Mouse (Mus musculus) duodenum, adult 2 months (tissue): ENCODE data around the gene Apc2. TPM values are rescaled to one million over a fixed set of nuclear protein-coding genes. Genes with fewer than 3 reads are reported as not detected.

Experiments
- polyA plus RNA-seq: library from polyadenylated mRNA; depleted of rRNA; stranded (reverse); fragments of >200 nt; gene quantifications from 2 replicates; pipeline ENCODE4 v1.2.3, GENCODE M21; 2012; ENCODE audit warnings: low replicate concordance; rRNA removed

The Apc2 gene
- polyA plus RNA-seq: 0.88 and 1.1 TPM in 2 replicates

DNA sequence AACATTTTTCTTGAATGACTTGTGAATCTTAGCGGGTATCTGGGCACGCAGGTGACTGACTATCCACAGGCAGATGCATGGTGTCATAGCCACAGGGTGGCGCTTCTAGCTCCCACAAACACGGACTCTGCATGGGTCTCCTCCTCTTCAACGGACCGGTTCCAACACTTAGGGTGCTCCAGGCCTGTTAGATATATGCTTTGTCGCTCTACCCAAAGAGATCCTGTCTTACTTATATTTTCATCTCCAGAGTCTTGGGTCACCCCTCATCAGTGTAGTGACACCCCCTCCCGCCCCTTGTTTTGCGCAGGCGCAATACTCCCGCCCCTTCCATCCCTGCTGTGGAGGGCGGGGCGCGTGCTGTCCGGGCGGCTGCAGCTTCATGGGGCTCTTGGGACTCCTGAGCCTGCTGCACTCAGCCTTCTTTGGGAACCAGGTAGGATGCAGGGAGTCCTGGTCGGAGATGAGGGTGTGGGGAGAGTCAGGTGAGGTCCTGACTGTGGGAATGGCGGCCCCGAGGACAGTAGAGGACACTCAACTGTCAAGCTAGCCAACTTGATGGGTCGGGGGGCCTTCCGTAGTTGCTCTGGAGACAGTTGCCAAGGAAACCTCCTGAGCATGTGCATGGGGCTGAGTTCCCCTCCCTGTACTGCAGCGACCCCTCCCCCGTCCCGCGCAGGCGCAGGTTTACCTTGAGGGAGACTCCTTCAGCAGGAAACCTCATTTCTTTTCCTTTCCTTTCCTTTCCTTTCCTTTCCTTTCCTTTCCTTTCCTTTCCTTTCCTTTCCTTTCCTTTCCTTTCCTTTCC, at the start of gene Apc2:
Gene Apc2, plus strand, starts transcription at position 360 of the 808 bp plus-strand sequence.

DNA sequence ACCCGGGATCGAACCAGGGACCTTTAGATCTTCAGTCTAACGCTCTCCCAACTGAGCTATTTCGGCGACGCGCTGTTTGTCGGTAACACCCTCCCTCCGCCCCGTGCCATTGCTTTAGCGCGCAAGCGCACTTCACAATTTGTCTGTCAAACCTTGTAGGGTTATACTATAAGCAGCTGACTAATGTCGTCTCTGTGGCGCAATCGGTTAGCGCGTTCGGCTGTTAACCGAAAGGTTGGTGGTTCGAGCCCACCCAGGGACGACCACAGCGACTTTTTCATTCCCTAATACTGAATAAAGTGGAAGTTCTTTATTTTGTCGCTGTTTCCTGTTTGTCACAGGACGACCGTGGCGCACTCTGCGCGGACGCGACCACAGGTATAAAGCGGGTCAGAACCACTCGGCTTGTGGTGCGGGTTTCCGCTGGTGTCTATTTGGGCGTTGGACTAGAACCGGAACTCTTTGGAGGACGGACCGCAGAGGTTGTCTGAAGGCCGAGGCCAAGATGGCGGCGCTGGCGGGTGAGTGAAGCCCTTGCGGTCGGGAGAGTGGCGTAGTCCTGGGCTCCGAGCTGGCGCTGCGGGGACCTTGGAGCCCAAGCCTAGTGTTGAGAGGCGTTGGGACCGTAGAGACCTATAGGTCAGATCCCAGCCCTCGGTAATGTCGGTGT, 46.7 kb upstream of the Apc2 start, which contains the start of gene Ndufs7:
Gene Ndufs7, plus strand, starts transcription at position 151 of the 670 bp plus-strand sequence.

DNA sequence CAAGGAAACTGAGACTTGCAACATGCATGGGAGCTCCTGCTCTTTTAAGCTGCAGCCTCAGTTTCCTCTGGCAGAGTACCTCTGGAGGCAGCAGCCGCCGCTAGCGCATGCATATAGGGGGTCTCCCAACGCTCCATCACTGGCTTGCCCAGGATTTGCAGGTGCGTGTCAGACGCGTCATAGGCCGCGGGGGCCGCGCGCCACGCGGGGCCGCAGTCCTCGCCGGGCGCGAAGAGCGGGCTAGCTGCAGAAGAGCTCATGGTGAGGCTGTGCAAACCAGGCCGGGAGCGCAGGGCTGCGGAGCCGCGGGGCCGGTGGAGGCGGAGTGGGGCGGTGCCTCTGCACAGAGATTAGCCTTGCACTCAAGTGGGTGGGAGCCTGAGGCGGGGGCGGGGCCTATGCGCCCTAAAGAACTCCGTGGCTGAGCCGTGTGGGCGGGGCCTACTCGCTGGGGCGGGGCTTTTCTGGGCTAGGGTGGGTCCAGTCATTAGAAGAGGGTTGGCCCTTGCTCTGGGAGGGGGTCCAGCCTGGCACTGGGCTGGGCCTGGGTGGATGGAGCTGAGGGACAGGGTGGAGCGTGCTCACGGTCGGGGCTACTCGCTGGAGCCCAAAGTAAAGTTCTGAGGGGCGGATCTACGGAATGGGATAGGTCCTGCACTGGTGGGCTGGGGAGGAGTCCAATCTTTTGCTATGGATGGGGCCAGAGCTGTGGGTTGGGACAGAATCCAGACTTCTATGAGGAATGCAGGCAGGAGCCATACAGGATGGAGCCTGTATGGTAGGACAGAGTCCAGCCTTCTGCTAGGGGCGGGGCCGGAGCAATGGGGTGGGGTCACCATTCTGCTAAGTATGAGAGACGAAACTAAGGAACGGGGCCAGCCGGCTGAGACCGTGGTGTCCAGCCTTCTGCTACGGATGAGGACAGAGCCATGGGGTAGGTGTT, 34.9 kb upstream of the Apc2 start, which contains the start of the genes Gamt and Dazap1:
Gene Gamt, minus strand, starts transcription at position 371 of the 943 bp plus-strand sequence.
Gene Dazap1, plus strand, starts transcription at position 845 of the 943 bp plus-strand sequence.

DNA sequence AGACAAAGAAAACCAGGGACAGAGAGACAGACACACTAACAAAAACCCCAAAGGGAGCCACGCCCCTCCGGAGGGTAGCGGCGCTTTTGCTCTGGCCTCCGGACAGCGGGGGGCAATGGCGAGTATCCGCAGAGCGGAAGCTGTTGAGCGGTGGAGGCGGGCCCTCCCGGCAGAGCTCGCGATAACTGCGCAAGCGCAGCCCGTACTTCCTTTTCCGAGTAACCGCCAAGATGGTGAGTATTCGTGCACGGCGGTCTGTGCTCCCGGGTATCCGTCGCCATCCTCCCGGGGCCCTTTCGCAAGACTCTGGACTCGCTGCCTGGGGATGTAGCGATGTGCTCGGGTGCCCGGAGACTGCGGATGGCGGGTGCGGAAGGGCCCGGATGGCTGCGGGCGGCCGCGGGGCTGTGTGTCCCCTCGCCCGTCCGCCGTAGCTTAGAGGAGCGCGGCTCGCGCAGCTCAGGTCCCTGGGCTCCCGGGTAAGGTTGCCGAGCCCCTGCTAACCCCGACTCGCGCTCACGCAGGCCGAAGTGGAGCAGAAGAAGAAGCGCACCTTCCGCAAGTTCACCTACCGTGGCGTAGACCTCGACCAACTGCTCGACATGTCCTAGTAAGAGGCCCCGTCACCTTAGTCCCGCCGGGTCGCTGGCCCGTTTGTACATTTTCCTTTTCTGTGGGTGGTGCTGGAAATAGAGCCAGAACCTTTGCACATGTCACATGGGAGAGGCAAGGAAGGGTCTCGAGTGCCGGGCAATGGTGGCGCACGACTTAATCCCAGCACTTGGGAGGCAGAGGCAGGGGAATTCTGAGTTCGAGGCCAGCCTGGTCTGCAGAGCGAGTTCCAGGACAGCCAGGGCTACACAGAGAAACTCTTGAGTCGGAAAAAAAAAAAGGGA, 3.3 kb upstream of the Apc2 start, which contains the start of gene Rps15:
Gene Rps15, plus strand, starts transcription at position 203 of the 896 bp plus-strand sequence.

DNA sequence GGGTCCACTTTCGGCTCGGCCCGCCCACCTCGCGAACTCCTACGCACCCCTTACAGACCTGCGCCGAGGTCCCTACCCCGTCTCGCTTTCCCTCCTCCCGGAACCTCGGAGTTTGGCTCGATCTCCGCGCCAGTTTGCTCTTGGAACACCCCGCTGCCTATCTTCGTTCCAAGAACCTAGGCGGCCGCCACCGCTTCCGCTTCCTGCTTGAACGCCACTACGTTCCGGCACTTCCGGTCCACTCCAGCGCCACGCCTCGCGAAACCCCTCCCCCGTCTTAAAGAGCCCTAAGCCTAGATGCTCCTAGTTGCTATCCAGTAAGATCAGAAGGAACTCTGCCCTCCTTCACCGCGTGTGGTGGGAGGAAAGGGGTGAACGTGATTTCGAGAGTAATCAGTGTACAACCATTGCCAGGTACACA, 24.6 kb downstream of the Apc2 start, which contains the start of gene 2310011J03Rik:
Gene 2310011J03Rik, minus strand, starts transcription at position 198 of the 421 bp plus-strand sequence.

DNA sequence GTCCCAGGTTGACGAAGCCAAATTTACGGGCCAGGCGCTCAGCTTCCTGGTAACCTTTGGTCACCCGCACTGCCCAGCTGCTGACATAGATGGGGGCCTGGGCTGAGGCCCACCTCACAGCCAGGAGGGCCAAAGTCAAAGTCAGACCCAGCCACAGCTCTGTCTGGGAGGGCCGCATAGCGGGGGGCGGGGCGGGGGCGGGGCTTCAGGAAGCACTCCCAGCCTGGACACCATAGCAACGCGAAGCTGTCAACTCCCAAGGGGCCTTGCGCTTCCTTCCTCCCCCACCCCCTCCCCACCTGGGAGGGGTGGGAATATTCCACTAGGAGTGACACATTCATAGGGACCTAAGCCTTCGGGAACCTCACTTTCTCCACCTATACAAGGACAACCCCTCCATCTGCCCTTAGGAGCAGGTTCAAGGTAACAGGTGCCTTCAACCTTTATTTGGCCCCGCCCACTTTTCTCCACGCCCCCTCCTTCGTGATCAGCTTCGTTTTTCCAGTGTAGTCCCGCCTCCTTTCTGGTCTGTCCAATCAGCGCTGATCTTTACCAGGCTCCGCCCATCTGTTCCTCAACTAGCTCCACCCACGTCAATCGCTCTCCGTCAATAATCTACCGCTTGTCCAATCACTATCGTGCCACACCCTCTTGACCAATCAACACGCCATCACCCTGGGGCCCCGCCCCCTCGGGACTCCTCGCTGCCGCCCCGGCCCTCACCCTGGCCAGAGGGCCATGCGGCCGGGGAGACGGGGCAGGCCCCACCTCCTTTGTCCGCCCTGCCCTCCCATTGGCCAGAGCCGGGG, 33.7 kb downstream of the Apc2 start, which contains the start of the genes Pcsk4 and Reep6:
Gene Pcsk4, minus strand, starts transcription at position 226 of the 809 bp plus-strand sequence.
Gene Reep6, plus strand, starts transcription at position 681 of the 809 bp plus-strand sequence.

DNA sequence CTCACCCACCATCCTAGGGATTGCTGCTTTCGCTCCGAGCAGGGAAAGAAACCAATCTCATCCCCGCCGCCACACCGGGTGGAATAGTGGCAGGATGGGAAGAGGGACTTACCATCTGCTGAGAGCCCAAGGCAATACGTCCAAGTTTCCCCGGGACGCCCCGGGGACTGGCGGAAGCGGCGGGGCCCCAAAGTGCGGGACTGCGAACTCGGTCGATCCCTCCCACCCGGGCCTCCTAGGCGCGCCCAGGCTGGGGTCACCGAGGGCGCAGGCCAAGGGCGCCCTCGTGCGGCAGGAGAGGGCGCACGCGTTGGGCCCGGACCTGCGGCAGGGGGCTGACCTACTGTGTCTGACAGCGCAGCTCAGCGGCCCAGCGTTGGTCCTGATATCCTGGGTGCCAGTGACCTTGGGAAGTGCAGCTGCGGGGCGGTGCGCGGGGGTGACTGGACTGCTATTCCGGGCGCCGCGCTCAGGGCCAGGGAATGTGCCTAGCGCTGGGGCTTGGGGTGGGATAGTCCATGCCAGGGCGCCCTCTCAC, 52.5 kb downstream of the Apc2 start, which contains the start of gene Adamtsl5:
Gene Adamtsl5, minus strand, starts transcription at position 169 of the 538 bp plus-strand sequence.

DNA sequence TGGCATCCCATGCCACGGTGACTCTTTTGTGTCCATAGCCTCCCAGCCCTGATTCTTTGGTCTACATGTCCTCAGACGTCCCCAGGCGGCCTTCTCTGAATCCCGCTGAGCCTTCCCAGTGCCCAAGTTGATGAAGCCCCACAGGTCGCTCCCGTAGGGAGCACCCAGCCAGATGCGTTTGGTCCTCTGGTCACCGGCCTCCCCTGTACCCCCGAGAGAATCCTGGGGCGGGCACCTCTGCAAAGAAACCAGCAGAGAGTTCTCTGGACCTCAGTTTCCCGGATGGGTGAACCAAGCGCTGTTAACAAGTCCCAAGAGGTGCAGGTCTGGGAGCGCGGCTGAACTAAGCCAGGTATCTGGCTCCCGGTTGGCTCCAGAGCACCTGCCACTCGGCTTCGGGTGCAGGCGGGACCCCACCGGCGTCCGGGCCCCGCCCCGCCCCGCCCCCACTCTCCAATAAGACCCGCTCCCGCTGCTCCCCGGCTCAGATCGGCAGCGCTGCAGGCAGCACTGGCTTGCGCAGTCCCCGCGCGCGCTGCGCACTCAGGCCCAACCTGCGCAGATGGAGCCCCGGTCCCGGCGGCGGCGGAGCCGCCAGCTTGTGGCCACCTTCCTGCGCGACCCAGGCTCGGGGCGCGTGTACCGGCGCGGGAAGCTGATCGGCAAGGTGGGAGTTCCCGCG, 60.4 kb downstream of the Apc2 start, which contains the start of gene Plk5:
Gene Plk5, plus strand, starts transcription at position 459 of the 682 bp plus-strand sequence.

Other genes starting within 250 kb of the Apc2 start
- 1,699 and 1,725 TPM in 2 replicates for gene Gpx4, start 248.8 kb upstream of the Apc2 start, polyA plus RNA-seq
- gene Sbno2, start 190.4 kb upstream of the Apc2 start, polyA plus RNA-seq: 63.5 and 95.0 TPM in 2 replicates
- gene Stk11, start 180.2 kb upstream of the Apc2 start, polyA plus RNA-seq: 105 and 121 TPM in 2 replicates
- gene Atp5d, start 157.3 kb upstream of the Apc2 start, polyA plus RNA-seq: 5,808 and 7,935 TPM in 2 replicates
- 6.3 and 6.6 TPM in 2 replicates for gene Cbarp, start 155.1 kb upstream of the Apc2 start, polyA plus RNA-seq
- 198 and 360 TPM in 2 replicates for gene Midn, start 147.7 kb upstream of the Apc2 start, polyA plus RNA-seq
- 46.7 and 55.3 TPM in 2 replicates for gene Cirbp, start 130.0 kb upstream of the Apc2 start, polyA plus RNA-seq
- 12.6 and 12.7 TPM in 2 replicates for gene 1600002K03Rik, start 123.0 kb upstream of the Apc2 start, polyA plus RNA-seq
- gene Efna2, start 116.5 kb upstream of the Apc2 start, polyA plus RNA-seq: 2.0 and 2.2 TPM in 2 replicates
- gene Mum1, start 69.5 kb upstream of the Apc2 start, polyA plus RNA-seq: 14.5 and 19.2 TPM in 2 replicates
- 967 and 1,434 TPM in 2 replicates for gene Ndufs7, start 46.9 kb upstream of the Apc2 start, polyA plus RNA-seq
- gene Gamt, start 35.0 kb upstream of the Apc2 start, polyA plus RNA-seq: 15.1 and 43.1 TPM in 2 replicates
- gene Dazap1, start 34.5 kb upstream of the Apc2 start, polyA plus RNA-seq: 104 and 128 TPM in 2 replicates
- 739 and 1,199 TPM in 2 replicates for gene Rps15, start 3.5 kb upstream of the Apc2 start, polyA plus RNA-seq
- gene 2310011J03Rik, start 24.6 kb downstream of the Apc2 start, polyA plus RNA-seq: 52.1 and 92.1 TPM in 2 replicates
- 37.6 and 47.6 TPM in 2 replicates for gene Pcsk4, start 33.5 kb downstream of the Apc2 start, polyA plus RNA-seq
- gene Reep6, start 34.0 kb downstream of the Apc2 start, polyA plus RNA-seq: 257 and 279 TPM in 2 replicates
- gene Adamtsl5, start 52.4 kb downstream of the Apc2 start, polyA plus RNA-seq: 113 and 171 TPM in 2 replicates
- gene Plk5, start 60.5 kb downstream of the Apc2 start, polyA plus RNA-seq: 2.4 and 7.5 TPM in 2 replicates
- gene Mex3d, start 91.7 kb downstream of the Apc2 start, polyA plus RNA-seq: 13.6 and 24.5 TPM in 2 replicates
- 76.6 and 89.3 TPM in 2 replicates for gene Mbd3, start 103.6 kb downstream of the Apc2 start, polyA plus RNA-seq
- 2,686 and 4,056 TPM in 2 replicates for gene Uqcr11, start 110.9 kb downstream of the Apc2 start, polyA plus RNA-seq
- 95.5 and 98.0 TPM in 2 replicates for gene Tcf3, start 137.7 kb downstream of the Apc2 start, polyA plus RNA-seq
- gene Onecut3, start 198.9 kb downstream of the Apc2 start, polyA plus RNA-seq: 0.26 and 4.2 TPM in 2 replicates
- gene Atp8b3, start 243.1 kb downstream of the Apc2 start, polyA plus RNA-seq: 0.02 TPM in 1 of 2 replicates, not detected in the other